Mouse (Mus musculus): ENCODE data around the gene Mthfd2l.

Gene Mthfd2l

DNA sequence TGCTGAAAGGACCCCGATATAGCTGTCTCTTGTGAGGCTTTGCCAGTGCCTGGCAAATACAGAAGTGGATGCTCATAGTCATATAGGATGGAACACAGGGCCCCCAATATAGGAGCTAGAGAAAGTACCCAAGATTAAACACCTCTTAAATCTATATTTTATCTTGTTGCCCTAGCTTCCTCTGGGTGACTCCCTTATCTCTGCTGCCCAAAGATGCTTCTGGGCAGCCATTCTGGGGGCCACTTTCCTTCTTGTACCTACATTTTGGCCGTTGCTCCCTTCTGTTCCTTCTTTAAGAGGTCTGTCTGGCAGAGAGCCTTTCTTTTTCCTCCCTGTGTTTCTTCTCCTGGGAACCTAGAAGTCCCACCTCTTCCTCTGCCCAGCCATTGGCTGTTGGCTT is 14.5 kb downstream of the Mthfd2l start:
- DNase-seq (ENCODE audit: low spot score in 2 of 2), result no peak

DNA sequence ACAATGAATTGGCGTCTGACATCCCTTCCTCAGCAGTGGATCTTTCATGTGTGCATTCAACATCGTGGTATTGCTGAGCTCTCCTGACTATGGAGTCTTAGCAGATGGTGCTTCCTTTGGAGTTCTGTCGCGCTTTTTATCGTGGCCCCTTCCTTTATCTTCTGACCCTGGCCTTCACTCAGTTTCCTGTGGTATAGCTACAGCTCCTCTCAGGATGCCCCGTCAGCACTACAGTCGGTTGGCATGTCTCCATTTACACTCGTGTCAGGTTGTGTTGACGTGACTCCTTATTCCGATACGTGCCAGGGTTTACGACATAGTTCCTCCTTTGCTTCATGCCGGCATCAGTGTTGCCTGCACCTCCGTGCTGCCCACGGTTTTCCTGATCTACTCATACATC is 18.6 kb downstream of the Mthfd2l start:
- no peak for DNase-seq (ENCODE audit: low spot score in 2 of 2)

DNA sequence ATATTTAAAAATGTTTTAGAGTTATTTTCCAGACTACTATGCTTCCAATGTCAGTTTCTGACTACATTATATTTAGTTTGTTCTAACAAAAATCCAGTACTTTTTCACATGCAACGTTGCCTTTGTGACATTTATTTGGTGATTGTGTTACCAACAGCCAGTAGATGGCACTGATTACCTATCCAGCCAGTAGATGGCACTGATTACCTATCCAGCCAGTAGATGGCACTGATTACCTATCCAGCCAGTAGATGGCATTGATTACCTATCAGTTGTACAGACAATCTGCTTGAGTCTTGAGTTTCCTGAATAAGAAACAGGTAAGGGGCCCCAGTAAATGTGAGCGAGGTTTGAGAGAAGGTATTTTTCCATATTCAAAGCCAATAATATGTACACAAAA is 20.6 kb downstream of the Mthfd2l start:
- DNase-seq (ENCODE audit: low spot score in 2 of 2), result no peak

DNA sequence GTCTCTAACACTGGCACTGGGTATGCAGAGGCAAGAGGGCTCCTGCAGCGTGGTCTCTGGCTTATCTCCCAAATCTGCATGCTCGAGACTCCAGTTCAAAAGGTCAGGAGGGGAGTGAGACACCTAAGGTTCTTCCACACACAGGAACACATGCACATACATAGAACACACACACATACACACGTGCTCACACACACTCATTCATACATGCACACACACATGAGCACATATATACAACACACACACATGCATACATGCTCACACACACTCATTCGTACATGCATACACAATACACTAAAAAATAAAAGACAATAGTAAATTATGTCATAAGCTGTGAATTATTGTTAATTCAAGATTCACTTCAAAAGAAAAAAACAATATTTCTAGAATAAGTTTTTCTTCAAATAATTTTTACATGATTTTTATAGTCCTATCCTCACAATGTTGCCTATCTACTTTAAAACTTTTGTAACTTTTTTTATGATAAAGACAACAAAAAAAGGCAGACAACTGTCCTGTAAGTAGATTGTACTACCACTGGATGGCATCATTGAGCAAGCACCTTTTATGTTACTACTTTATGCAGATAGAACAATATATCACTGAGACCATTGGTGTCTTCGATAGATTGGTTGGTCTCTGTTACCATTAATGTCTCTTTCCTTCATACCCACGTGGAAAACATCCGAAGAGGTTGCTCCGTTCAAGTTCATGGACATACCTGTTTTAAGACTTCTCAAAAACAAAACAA is 22.0 kb downstream of the Mthfd2l start:
- no peak for DNase-seq (ENCODE audit: low spot score in 2 of 2)

DNA sequence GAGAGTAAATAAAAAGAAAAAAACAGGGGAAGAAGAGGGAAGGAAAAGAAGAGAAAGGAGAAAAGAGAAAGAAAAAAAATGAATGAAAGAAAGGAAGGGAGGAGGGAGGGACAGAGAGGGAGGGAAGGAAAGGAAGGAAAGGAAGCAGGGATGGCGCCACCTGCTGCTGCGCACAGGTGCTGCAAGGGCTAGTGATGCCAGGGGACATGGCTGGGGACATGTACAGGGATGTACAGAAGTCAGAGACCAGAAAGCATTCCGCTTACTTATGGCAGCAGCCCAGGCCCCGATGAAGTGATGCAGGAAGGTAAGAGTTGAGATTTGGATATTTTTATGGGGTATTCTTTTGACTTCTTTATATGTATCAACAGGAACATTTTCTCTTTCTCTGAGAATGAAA is 33.4 kb downstream of the Mthfd2l start:
- peak in 1 of 2 experiments; percentile 47 for DNase-seq (ENCODE audit: low spot score in 2 of 2)

DNA sequence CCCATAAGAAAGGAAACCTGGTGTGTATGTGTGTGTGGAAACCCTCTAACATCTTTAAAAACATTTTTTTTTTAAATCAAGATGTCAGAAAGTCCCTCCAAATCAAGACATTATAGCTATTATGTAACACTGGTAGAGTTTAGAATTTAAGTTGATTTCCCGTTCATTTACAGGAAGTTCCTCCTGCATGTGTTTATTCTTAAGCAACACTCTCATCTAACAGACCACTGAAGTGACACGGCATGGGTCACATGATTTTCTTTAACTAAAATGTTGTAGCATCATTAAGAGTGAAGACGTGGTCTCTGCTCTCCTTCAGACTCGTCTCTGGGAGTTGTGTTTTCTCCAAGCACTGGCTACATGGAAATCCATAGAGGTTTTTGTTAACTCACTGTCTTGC is 33.8 kb downstream of the Mthfd2l start:
- DNase-seq (ENCODE audit: low spot score in 2 of 2), result no peak

DNA sequence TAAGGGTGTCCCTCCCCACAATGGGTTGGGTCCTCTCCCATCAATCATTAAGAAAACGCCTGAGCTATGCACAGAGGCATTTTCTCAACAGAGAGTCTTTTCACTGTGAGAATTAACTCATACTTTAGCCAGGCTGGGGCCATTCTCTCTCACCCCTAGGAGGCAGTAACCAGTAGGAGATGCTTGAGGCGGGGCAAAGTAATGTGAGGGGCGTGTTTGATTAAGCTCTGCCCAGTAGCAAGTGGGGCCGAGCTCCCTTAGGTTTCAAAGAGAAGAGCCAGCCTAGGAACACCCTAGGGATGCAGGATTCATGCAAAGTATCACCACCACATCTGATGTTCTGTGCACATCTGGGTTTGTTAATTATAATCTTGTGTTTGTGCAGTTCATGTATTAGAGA is 34.5 kb downstream of the Mthfd2l start:
- DNase-seq (ENCODE audit: low spot score in 2 of 2), result no peak

DNA sequence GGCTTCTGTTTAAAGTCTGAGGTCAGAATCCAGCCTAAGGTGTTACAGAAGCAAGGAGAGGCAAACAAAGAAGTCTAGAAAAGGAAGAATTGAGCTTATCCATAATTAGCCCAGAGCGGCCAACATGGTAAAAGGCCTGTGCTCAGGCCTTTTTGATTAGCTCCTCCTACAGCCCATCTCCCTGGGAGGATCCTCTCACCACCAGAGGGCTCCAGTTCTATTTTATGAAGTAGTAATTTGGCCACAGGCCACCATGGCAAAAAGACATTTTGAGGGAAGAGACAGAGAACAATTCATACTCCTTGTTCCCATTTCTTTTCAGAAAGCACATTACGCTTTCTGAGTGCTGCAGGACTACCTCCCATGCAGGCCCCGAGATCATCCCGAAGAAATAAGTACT is 46.3 kb downstream of the Mthfd2l start:
- peak; percentile 8 to 46 for DNase-seq (ENCODE audit: low spot score in 2 of 2)

DNA sequence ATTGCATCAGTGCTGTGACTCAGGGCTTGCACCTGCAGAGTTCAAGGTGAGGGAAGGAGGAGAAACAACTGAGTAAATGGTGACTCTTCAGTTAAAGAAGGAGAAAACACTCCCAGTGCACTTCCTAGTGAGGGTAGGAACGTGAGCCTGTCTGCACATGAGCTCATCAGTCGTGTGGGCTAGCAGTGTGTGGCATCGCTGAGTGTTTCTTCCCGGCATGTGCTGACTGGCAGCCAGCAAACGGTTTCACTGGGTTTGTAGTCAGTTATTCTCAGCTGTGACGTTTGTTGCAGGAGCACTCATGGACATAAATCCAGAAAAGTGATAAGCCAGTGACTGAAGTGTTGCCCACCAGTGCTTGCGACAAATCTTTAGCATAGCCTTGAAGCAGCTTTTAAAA is 49.4 kb downstream of the Mthfd2l start:
- DNase-seq (ENCODE audit: low spot score in 2 of 2), result no peak

DNA sequence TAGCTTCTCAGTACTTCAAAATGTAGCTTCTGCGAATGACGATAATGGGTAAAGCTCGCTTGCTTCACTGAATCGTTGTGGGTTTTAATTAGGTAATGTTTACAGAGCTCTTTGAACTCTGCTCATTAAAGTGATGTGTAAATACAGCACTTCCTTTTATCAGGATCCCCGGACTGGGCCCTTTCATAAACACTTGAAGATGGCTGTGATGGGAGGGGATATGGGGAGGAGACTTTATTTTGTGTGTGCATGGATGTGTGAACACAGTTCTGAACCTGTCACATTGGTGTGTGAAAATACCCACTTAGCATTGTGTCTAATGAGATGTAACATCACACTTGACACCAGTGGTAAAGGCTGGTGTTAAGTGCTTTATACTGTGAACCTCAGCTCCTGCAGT is 56.7 kb downstream of the Mthfd2l start:
- DNase-seq (ENCODE audit: low spot score in 2 of 2), result no peak

DNA sequence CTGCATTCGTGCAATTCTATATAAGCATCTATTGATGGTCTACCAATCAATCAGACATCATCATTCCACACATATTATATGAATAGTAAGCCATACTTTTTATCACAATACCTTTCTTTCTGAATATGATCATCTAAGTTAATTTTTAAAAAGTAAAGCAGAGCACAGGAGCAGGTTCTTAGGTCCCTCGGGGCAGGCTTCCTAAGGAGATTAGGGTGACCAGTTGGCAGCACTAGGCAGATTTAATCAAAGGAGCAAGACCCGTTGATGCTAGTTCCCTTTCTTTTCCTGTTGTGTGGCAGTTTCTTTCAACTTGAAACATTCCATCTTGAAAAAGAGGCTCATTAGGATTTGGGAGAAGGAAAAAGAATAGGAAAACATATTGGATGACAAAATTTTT is 57.2 kb downstream of the Mthfd2l start:
- no peak for DNase-seq (ENCODE audit: low spot score in 2 of 2)

DNA sequence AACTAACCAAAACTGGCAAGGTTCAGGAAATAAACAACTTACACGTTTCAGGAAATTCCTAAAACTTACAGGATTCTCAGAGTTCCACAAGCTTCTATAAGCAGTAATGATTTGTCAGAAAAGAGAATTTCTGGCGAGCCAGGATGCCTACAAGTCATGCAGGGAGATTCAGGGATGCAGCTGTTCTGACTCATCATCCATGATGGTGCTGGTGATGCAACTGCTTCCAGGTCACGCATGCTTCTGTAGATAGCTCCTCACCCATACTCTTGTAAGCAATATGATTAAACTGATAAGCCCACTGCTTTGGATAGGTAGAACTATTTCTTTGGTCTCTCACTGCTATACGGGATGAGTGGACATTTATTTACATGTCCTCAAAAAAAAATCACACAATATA is 57.7 kb downstream of the Mthfd2l start:
- no peak for DNase-seq (ENCODE audit: low spot score in 2 of 2)

DNA sequence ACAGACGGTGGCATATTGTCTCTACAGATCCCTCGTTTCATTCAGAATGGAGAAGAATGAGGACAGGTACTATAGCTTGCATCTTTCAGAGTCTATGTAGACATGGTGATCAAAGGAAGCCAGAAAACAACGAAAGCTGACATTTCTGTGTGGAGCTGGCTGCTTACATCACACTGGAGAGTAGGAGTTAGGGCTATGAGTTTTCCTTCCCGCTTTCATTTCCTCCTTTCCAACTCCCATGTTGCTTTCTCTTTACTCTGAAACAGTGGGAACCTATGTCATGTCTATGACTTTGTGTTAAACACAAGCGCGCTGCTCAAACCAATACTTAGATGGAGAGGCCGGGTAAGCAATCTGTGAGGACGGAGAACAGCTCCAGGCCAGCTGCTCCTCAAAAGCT is 69.0 kb downstream of the Mthfd2l start:
- DNase-seq (ENCODE audit: low spot score in 2 of 2), result no peak

DNA sequence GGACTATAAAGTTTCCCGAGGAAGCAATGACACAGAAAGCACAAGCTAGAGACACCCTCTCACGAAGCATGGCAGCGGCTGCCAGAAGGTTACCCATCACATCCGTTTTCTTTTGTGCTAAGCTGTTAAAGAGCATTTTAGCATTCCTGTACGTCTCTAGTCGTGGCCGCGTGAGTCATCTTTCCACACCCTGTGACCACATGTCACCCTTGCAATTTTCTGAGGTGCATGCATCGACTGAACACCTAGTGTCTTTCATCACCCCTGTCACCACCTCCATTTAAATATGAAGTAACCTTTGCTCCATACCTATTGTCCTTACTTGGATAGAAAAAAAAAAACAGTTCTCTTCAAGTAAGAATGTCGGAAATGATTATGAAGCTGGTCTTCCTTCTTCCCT is 84.3 kb downstream of the Mthfd2l start:
- DNase-seq (ENCODE audit: low spot score in 2 of 2), result no peak

DNA sequence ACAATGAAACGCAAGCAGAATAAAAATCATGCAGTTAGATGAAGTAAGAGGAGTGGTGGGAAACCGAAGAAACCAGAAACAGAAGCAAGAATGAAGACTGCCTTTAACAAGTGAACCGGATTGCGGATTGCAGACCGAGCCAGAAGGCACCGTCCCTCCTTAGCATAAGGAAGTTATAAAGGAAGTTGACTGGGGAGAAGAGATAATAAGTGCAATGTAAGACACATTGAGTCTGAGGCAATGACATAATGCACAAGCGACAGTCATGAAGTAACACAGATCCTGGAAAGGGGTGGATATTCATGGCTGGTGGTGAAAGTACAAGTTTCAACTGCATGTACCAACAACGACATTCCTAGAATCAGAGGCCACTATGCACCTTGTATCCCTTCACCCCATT is 92.2 kb downstream of the Mthfd2l start:
- DNase-seq (ENCODE audit: low spot score in 2 of 2), result no peak

DNA sequence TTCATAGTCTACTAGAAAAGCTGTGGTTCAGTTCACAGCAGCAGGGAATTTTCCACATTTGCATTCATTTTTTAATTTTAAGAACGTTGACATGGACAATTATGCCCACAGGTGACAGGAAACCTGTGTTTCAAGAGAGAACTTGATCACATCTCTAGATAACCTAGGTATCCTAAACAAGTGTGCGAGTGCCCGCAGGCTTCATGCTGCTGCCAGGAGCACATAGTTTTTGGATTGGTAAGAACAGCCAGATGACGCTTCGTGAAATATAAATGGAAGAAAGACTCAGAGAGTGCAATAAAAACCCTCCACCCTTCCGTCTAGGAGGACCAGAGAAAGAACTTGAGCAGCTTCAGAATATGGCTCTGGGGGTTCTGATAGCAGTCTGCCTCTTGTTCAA is 96.2 kb downstream of the Mthfd2l start, which contains the start of gene Epgn:
Epgn (plus strand) TSS at position 301 of the 400 bp plus-strand sequence.
- DNase-seq (ENCODE audit: low spot score in 2 of 2), result no peak

DNA sequence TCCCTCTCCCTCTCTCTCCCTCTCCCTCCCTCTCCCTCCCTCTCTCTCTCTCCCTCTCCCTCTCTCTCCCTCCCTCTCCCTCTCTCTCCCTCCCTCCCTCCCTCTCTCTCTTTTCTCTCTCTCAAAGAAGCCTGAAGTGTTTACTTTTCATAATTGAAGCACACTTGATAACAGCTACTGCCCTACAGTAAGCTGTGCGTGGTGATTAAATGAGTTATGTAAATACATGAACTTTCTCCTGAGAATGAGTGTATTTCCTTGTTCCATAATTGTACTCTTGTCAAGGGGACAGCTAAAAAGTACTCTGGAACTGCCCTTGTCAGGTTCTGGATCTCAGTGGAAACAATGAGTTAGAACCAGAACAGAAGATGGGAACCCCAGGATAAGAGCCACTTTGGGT is 96.9 kb downstream of the Mthfd2l start:
- no peak for DNase-seq (ENCODE audit: low spot score in 2 of 2)

DNA sequence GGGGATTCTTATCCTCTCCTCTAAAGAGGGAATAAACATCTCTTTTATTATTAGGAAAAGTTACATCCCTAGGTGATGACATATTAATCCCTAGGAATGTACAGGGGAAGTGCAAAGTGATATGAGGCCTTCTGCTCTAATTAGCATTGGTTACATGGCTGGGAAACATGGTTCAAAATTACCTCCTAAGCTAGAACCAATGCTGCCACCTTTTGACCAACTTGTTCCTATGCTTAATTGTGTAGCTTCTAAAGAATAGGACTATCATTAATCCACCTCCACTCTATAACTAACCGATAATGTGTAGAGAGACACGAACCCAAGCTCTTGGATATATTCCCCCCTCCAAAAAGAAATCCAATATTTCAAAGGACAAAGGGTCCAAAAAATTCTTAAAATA is 99.7 kb downstream of the Mthfd2l start:
- no peak for DNase-seq (ENCODE audit: low spot score in 2 of 2)

DNA sequence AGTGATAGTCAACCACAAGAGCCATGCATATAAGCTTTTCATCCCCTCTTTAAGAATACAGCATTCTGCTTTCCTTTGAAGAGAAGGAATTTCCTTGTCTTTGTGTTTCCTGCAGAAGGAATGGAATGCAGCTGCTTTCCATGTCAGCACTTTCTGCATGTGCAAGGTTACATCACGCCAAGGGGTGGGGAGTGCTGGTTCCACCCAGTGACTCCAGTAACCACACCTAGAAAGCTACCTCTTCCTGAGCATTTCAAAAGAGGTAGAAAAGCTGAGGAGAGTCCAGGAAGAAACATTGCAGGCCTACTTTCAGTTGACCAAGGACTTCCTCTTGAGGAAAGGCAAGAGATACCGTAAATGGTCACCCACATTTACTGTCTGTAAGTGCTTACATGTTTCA is 104.4 kb downstream of the Mthfd2l start:
- DNase-seq (ENCODE audit: low spot score in 2 of 2), result no peak

DNA sequence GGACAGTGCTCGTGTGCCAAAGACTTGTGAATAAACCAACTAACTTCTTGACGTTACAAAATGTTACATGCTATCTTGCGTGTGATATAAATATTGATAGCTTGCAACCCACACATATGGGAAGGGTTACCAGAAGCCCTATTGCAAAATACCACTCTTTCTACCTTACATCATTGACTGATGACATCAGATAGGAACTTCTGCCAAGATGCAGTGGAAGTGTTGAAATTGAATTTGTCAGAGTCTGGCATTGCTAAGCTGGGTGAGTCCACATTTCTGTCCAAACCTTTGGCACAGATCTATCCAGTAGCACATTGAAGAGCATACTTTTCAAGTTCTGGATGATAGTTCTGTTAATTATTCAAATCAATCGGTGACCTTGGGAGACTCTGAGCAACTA is 105.7 kb downstream of the Mthfd2l start:
- no peak for DNase-seq (ENCODE audit: low spot score in 2 of 2)

DNA sequence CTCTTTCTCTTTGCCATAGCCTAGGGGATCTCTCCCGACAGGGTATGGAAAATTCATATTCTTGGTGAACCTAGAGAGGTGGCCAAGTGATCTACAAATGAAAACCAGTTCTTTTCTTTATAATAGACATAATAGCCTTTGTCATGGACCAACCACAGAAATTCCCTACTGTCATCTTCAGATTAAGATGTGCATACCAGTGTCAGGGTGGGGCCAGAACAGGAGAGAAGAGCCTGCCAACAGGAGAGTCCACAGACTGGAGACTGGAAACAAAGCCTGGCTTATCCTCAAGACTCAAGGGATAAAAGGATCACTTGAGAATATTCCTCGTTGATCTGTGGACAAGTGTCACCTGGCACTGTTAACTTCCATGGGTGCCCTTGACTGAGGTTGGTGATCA is 106.8 kb downstream of the Mthfd2l start:
- DNase-seq (ENCODE audit: low spot score in 2 of 2), result no peak

DNA sequence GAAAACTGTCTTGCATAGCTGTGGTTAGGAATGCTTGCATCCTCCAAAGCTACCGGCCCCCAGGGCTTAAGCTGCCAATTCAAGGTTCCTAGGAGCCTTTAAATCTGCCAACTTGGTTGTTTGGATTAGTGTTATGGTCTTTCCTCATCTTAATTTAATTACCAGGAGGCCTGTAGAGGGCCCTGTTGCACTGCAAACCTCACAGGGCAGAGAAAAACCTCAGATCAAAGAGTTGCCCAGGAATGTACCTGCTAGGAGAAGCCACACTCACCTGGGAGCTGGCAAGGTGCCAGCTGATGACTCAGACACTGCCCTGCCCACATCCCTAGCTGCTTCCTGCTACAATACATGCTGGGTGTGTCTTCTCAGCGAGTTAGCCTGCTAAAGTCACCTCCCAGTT is 107.6 kb downstream of the Mthfd2l start:
- DNase-seq (ENCODE audit: low spot score in 2 of 2), result no peak

DNA sequence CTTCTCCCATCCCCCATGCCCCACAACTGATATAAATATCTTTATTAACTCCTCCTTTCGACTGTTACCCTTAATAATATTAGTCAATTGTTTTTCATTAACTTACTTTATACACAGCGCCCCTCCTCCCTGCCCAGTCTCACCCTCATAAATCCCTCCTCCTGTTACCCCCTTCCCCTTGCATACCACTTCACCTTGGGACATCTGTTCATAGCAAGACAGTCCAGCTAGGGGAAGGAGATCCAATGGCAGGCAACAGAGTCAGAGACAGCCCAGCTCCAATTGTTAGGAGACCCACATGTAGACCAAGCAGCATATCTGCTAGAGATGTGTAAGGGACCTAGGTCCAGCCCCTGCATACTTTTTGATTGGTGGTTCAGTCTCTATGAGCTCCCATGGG is 108.0 kb downstream of the Mthfd2l start:
- DNase-seq (ENCODE audit: low spot score in 2 of 2), result no peak

DNA sequence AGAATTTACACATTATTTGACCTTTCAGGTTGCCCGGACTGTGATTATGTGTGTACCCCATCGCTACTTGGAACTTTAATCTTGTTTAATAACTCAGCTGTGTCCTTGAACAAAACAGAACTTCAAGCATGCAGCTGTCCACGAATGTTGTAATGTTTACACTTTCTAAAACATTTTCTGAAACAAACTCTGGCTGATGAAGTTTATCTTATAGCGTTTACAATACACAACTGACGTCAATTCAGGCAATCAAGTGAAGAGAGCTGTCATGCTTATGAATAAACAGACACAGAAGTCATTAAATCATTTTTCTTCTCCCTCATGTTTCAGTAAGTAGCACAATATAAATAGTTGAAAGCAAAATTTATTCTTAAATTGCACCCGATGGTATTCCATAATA is 117.1 kb downstream of the Mthfd2l start:
- DNase-seq (ENCODE audit: low spot score in 2 of 2), result no peak

All from spleen, postnatal 10 days (tissue).